Mouse (Mus musculus) hindlimb bud, embryonic 11.5 days (tissue): ENCODE results near the gene Pdzd2.

Source experiments
- DNase-seq: peaks from one replicate; pipeline ENCODE4 v3.0.0-alpha.2; 2012; ENCODE audit warnings: low read depth, low spot score; ENCODE audit errors: extremely low spot score

The Pdzd2 gene

GRCm38 (mm10) chr15:12675366-12675765 is 64.4 kb downstream of the Pdzd2 start:
- no peak for DNase-seq

DNA sequence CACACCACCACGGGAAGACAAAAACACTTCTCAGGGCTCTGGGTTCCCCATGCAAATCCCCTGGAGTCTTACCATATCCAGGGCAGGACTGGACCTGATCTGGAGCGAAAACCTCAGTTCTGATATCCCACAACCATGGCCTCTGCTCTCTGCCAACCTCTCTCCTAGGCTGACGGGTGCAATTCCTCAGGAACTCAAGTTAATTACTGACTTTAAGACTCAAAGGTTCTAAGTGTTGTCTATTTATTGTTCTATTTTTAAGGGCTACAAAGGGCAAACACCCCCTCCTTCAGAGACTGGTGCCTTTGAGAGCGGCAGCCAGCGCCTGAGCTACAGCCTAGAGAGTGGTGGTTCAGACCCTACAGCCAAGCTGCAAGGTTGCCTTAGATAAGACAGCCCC is 65.7 kb downstream of the Pdzd2 start:
- DNase-seq, result no peak

DNA sequence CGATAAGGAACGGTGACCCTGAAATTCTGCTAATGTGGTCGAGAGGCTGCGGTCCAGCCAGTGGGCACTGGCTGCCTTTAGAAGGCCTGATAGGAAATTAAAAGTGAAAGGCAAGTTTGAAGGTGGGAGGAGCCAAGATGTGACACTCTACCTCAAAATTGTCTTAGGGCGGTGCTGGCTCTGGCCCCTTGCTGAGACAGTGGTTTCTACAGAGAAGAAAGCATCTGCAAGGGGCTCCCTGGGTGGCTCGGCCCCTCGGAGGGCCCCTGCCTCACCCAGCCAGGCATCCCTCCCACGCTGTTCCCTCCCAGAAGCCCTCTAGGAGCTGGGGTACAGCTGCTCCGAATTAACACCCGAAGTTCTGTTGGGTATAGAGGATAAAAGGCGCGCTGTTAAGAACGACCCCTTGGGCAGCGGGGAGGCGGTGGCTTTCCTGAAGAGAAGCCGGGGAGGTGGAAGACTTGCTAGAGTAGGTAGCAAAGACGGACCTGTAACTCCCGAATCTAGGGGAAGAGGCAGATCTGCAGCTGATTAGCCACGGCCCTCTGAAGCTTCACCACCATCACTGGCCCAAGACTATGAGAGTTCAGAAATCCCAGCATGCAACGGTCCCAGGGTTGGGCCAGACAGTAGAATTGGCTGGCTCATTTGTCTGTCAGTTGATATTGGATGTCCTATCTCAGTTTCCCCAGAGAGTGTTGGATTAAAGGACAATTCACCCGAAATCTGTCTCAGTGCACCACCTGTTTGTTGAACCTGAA is 71.8 kb downstream of the Pdzd2 start:
- DNase-seq, result no peak

- no peak for DNase-seq
These were observed 73.8 kb downstream of the Pdzd2 start for GRCm38 (mm10) chr15:12665946-12666345.

GRCm38 (mm10) chr15:12663351-12663750 is 76.4 kb downstream of the Pdzd2 start:
- DNase-seq, result no peak

GRCm38 (mm10) chr15:12660320-12660719 is 79.4 kb downstream of the Pdzd2 start:
- no peak for DNase-seq

DNA sequence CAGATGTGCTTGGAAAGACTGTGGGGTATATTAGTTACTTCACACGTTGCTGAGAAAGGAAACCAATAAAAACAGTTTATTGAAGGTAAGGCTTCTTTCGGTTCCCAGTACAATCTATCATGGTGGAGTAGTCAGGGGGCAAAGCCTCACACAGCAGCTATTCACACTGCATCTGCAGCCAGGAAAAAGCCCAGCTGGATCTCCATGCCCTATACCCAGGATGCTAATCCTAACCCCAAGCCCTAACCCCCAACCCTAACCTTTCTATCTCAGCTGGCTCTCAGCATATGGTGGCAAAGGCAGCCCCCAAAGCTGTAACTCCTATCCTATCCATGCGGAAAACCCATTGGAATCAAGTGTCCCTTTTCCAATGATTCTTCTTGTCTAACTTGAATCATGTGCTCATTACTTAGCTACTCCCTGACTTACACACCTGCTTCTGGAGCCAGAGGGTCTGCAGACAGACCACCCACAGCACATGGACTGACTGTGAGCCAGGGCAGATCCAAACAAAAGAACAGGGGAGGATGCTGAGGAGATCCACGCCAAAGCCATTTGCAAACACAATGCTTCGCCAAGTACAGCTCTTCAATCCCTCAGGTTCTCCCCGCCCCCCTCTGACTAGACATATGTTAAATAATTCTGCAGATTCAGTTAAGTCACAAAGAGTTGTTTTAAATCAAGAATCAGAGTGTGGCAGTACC is 83.6 kb downstream of the Pdzd2 start:
- no peak for DNase-seq

- DNase-seq, result no peak
These were observed 84.4 kb downstream of the Pdzd2 start for GRCm38 (mm10) chr15:12655316-12655715.

DNA sequence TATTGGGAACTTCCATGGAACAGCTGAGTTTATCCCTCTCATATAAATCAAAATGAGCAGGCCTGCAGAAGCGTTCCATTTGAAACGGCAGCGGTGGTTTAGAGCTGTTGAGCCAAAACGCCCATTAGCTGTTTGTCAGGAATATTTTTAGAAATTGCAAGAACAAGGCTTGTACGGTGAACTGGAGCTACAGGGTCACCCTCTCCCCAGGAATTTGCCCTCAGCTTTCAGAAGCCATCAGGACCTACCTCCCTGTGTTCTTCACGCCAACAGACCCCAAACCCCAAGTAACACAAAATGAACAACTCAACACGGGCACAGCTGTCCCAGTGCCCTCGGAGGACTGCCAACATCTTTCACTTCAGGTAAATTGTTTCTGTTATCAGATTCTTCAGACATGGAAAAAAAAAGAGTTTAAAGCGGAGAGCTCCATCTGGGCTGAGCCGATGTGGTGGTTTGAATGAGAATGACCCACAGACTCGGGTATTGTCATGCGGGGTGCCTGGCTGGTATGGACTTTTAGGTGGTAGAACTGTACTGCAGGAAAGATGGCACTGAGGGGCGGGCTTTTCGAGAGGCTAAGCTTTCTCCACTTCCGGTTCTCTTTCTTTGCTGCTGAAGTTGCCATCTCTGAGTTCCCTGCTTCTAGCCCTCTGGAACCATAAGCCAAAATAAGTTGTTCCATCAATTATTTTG is 87.2 kb downstream of the Pdzd2 start:
- DNase-seq, result no peak

- DNase-seq, result no peak
These were observed 89.5 kb downstream of the Pdzd2 start for GRCm38 (mm10) chr15:12650236-12650635.

DNA sequence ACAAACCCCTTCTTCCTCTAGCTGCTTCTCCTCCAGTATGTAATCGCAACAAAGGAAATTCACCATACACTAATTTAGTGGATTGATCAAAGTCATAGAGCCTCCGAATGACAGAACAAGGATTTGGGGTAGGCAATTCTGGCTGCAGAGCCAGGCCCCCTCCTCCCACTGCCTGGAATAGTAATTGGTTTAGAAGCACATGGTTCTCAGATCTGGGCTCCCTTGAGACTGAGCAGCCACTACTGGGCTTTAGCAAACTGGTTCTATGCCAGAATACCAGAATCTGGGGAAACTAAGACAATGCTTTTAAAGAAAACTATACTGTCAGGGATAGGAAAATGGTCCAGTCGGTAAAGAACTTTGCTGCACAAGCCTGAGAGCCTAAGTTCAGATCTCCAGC is 90.0 kb downstream of the Pdzd2 start:
- DNase-seq, result no peak

GRCm38 (mm10) chr15:12649131-12649530 is 90.6 kb downstream of the Pdzd2 start:
- no peak for DNase-seq

DNA sequence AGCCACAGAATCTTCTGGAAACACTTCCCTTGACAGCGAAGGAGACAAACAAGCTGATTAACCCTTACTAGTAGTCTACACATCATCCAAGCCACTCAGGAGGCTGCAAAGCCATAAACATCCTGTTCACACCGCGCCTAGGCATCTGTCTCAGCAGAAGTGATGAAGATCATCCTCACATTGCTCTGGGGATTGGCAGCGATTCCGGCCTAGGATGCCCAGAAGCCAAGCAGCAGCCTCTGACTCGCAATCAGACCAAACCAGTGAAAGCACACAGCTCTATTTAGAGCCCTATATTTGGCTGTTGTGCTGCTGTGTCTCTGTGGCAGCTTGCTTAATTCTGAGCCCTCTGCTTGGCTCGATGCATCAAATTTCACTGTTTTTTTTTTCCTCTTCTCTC is 99.0 kb downstream of the Pdzd2 start:
- DNase-seq, result no peak

DNA sequence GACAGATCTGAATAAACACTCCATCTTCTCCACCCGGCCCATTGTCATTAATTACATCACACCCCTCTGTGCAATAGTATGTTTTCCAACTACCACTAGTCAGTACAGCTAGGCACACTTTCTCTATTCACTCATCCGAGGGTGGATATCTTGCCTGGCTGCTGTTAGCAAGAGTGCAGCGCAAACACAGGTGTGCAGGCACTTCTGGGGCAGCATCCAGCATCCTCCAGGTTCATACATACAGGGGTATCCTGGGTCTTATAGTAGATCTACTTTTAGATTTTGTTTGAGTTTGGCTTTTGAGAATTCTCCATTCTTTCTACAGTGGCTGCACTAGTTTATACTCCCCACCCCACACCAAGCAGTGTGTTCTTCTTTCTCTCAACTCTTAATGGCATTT is 99.9 kb downstream of the Pdzd2 start:
- no peak for DNase-seq

- no peak for DNase-seq
These were observed 100.5 kb downstream of the Pdzd2 start for GRCm38 (mm10) chr15:12639181-12639580.

DNA sequence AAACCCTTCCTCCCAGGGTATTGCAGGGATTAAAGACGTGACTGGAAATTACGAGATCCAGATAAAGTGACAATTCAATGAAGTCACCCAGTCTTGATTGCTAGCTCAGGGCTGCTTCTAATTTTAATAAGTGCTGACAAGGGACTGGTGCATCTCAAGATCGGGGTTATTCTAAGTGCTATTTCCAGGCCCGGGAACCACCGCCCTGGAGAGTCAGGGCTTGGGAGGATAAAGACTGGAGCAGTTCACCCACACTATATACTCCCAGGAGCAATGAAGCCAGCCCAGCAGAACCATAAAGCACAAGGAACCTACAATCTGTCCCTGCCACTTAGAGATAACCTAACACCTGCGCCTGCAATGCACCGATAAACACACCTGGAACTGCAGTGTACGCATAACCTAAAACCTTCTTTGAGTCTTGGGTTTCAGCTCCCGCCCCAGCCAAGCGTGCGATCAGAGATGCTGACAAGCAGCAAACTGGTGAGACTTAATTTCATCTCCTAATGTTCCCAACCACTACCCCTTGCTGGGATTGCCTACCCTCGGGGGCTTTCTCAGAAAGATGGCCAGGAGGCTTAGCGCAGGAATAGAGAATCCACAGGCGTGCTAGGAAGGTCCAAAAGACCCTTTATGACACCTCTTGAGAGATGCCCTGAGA is 101.2 kb downstream of the Pdzd2 start:
- DNase-seq, result no peak

GRCm38 (mm10) chr15:12637511-12637910 is 102.2 kb downstream of the Pdzd2 start:
- no peak for DNase-seq

- no peak for DNase-seq
These were observed 103.3 kb downstream of the Pdzd2 start for GRCm38 (mm10) chr15:12636386-12636785.

GRCm38 (mm10) chr15:12634921-12635320 is 104.8 kb downstream of the Pdzd2 start:
- DNase-seq, result no peak

DNA sequence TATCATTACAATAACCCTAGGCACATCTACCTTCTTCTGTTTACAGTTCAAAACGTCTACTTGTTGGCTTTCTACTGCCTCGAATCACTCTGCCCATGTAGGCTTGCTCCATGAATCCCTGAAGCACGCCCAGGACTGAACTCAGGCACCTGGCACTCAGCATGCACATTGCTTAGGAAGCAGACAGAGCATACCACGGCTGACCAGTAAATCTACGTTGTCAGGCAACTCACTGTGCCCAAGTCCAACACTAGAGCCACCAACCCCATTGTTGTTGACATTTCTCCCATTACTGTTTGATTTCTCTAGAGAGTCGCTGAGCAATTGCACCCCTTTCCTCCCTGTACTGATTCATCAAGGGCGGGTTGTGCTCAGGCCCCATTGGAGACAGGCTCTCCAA is 110.6 kb downstream of the Pdzd2 start:
- no peak for DNase-seq

- no peak for DNase-seq
These were observed 111.3 kb downstream of the Pdzd2 start for GRCm38 (mm10) chr15:12628451-12628850.
